Mouse (Mus musculus) lung, postnatal 0 days (tissue): ENCODE measurements around the gene Dysf.

Source experiments
- CTCF ChIP-seq: IDR thresholded peaks from 2 replicates; pipeline ENCODE4 v1.5.1; 2016; ENCODE audit warnings: antibody characterized with exemption, mild to moderate bottlenecking
- EP300 ChIP-seq: IDR thresholded peaks from 2 replicates; pipeline ENCODE4 v1.6.1; 2016; ENCODE audit warnings: antibody characterized with exemption, mild to moderate bottlenecking, control low read depth

DNA sequence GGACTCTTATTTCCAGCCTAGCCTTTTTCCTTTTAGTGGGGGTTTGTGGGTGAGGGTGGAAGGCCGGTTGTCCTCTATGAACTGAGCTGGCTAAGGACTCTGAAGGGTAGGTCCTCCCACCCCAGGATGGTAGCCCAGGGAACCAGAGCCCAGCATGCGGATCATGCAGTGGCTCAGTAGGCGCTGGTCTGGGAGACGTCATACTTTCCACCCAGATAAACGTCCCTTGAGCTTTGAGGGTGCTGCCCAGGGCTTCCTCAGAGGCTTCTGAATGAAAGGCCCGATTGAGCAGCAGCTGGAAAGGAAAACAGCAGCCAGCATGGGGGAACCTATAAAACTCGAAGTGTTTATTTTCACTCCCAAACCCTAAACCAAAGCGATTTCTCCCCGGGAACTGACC, 123.1 kb downstream of the Dysf start:
- no peak for TF ChIP-seq CTCF
- no peak for TF ChIP-seq EP300
